Mouse (Mus musculus) hindbrain, embryonic 14.5 days (tissue): Measurements from ENCODE around the gene Noc3l. TPM values are rescaled to one million over a fixed set of nuclear protein-coding genes. Genes with fewer than 3 reads are reported as not detected.

ENCODE experiments used
- ATAC-seq: fragments of 200-750 bp; cut with Nextera tagmentation; 2 replicates; pipeline ENCODE4 v1.8.0; 2017; ENCODE audit warnings: moderate number of reproducible peaks, mild to moderate bottlenecking, moderate TSS enrichment, moderate library complexity; ENCODE audit not compliant: low FRiP score
- DNase-seq: peaks from one replicate; pipeline ENCODE4 v3.0.0-alpha.2; 2015; ENCODE audit warnings: low spot score
- H3K27ac ChIP-seq: fragments of 300-500 bp; sonication (generic); 2 replicates; pipeline ENCODE4 v1.5.1; 2014; ENCODE audit warnings: mild to moderate bottlenecking, moderate library complexity
- H3K27me3 ChIP-seq: fragments of 300-500 bp; sonication (generic); 2 replicates; pipeline ENCODE4 v1.6.1; 2014; ENCODE audit warnings: mild to moderate bottlenecking, low read length, mixed read lengths; ENCODE audit not compliant: control insufficient read depth, insufficient read depth
- H3K36me3 ChIP-seq: fragments of 300-500 bp; sonication (generic); replicated peaks from 2 replicates; pipeline ENCODE4 v1.6.1; 2014; ENCODE audit not compliant: control insufficient read depth, insufficient read depth
- H3K4me1 ChIP-seq: fragments of 300-500 bp; sonication (generic); replicated peaks from 2 replicates; pipeline ENCODE4 v1.6.1; 2014; ENCODE audit warnings: antibody characterized with exemption, low read length, mixed read lengths; ENCODE audit not compliant: control insufficient read depth, insufficient read depth
- H3K4me2 ChIP-seq: fragments of 300-500 bp; sonication (generic); replicated peaks from 2 replicates; pipeline ENCODE4 v1.6.1; 2014; ENCODE audit warnings: mild to moderate bottlenecking, moderate library complexity
- H3K4me3 ChIP-seq: fragments of 300-500 bp; sonication (generic); replicated peaks from 2 replicates; pipeline ENCODE4 v1.5.1; 2014; ENCODE audit warnings: mild to moderate bottlenecking, low read length
- H3K9ac ChIP-seq: fragments of 300-500 bp; sonication (generic); 2 replicates; pipeline ENCODE4 v1.6.1; 2014
- H3K9me3 ChIP-seq: fragments of 300-500 bp; sonication (generic); 2 replicates; pipeline ENCODE4 v1.6.1; 2016; ENCODE audit warnings: low read length; ENCODE audit not compliant: control insufficient read depth
- WGBS: fragments of 180-500 bp; shearing (Covaris S2); extraction: QIAGEN DNeasy Blood & Tissue Kit; methylation state at CpG from one replicate; pipeline ENCODE4 v1.1.7; 2014; 5-methylcytosine and 5-hydroxymethylcytosine counted together
- polyA plus RNA-seq: library from polyadenylated mRNA; unstranded; fragments of >200 nt; fragmentation: Nextera tagmentation; extraction: Ambion mirVana; gene quantifications from 2 replicates; pipeline ENCODE4 v1.2.1, GENCODE M21; 2014

Gene Noc3l
- polyA plus RNA-seq, 1 experiment from 2014 or later: 5.2 TPM

- no peaks in the 10 kb centered on the region for H3K27me3 ChIP-seq
- 78% methylated on average over 10 of the region's 10 CpGs for WGBS
- H3K4me1 ChIP-seq: no peaks in the 10 kb centered on the region
- H3K4me2 ChIP-seq: no peak overlapping the region
- no peak overlapping the region for H3K27ac ChIP-seq
- DNase-seq (no peak), ATAC-seq (no peak)
- no peak overlapping the region for H3K4me3 ChIP-seq
- H3K9me3 ChIP-seq: no peaks in the 10 kb centered on the region
- no peaks in the 10 kb centered on the region for H3K36me3 ChIP-seq
- H3K9ac ChIP-seq: no peak overlapping the region
Measured at GRCm38 (mm10) chr19:38745810-38746491, 73.1 kb downstream of the Noc3l start.

GRCm38 (mm10) chr19:38744546-38744945, 74.5 kb downstream of the Noc3l start:
- Histone ChIP-seq H3K4me3 (no peak overlapping the region), H3K4me1 (no peaks in the 10 kb centered on the region), H3K9ac (no peak overlapping the region), H3K4me2 (no peak overlapping the region), H3K27me3 (no peaks in the 10 kb centered on the region), H3K27ac (no peak overlapping the region), H3K36me3 (no peaks in the 10 kb centered on the region), H3K9me3 (no peaks in the 10 kb centered on the region)
- no peak for DNase-seq
- 91% methylated on average over 8 of the region's 8 CpGs for WGBS
- no peak for ATAC-seq

Other genes with a start within 250 kb of the Noc3l start
- 8.8 and 9.5 TPM in 2 replicates for gene Tbc1d12, start 17.3 kb upstream of the Noc3l start, polyA plus RNA-seq
- 9.1 and 10.9 TPM in 2 replicates for gene Hells, start 111.7 kb upstream of the Noc3l start, polyA plus RNA-seq
- not detected in 2 replicates for gene Cyp2c55, start 187.8 kb upstream of the Noc3l start, polyA plus RNA-seq
- gene Cyp2c65, start 241.8 kb upstream of the Noc3l start, polyA plus RNA-seq: not detected in 2 replicates